Mouse (Mus musculus) liver, embryonic 16.5 days (tissue): Measurements from ENCODE around the gene Dhx57. TPM values are rescaled to one million over a fixed set of nuclear protein-coding genes. Genes with fewer than 3 reads are reported as not detected.
"Not testable (repeated sequence)": the region's sequence is repeated elsewhere in the genome, so short reads cannot be mapped to it uniquely, and the experiment has no call there.

Experiments used
- ATAC-seq: fragments of 200-750 bp; cut with Nextera tagmentation; 2 replicates; pipeline ENCODE4 v1.8.0; 2017; ENCODE audit warnings: low read depth, mild to moderate bottlenecking, moderate number of reproducible peaks, moderate library complexity
- H3K27ac ChIP-seq: fragments of 300-500 bp; sonication (generic); 2 replicates; pipeline ENCODE4 v1.5.1; 2014; ENCODE audit warnings: mild to moderate bottlenecking, low read length
- H3K27me3 ChIP-seq: fragments of 300-500 bp; sonication (generic); 2 replicates; pipeline ENCODE4 v1.6.1; 2014; ENCODE audit warnings: low read depth, low read length, mixed read lengths; ENCODE audit not compliant: control insufficient read depth, insufficient read depth
- H3K36me3 ChIP-seq: fragments of 300-500 bp; sonication (generic); 2 replicates; pipeline ENCODE4 v1.6.1; 2014; ENCODE audit warnings: mild to moderate bottlenecking; ENCODE audit not compliant: control insufficient read depth, insufficient read depth
- H3K4me1 ChIP-seq: fragments of 300-500 bp; sonication (generic); 2 replicates; pipeline ENCODE4 v1.6.1; 2014; ENCODE audit warnings: low read depth, low read length, mixed read lengths; ENCODE audit not compliant: control insufficient read depth
- H3K4me2 ChIP-seq: fragments of 300-500 bp; sonication (generic); 2 replicates; pipeline ENCODE4 v1.6.1; 2014; ENCODE audit warnings: low read depth, low read length, mixed read lengths
- H3K4me3 ChIP-seq: fragments of 300-500 bp; sonication (generic); 2 replicates; pipeline ENCODE4 v1.5.1; 2014; ENCODE audit warnings: low read depth, mild to moderate bottlenecking, low read length
- H3K9ac ChIP-seq: fragments of 300-500 bp; sonication (generic); 2 replicates; pipeline ENCODE4 v1.6.1; 2014; ENCODE audit warnings: low read depth, low read length
- H3K9me3 ChIP-seq: fragments of 300-500 bp; sonication (generic); replicated peaks from 2 replicates; pipeline ENCODE4 v1.6.1; 2016; ENCODE audit warnings: low read length; ENCODE audit not compliant: control insufficient read depth
- WGBS: fragments of 180-500 bp; shearing (Covaris S2); extraction: QIAGEN DNeasy Blood & Tissue Kit; methylation state at CpG from one replicate; pipeline ENCODE4 v1.1.7; 2014; ENCODE audit not compliant: insufficient replicate concordance; 5-methylcytosine and 5-hydroxymethylcytosine counted together
- polyA plus RNA-seq: library from polyadenylated mRNA; unstranded; fragments of >200 nt; fragmentation: Nextera tagmentation; extraction: Ambion mirVana; gene quantifications from 2 replicates; pipeline ENCODE4 v1.2.1, GENCODE M21; 2015

The Dhx57 gene
- polyA plus RNA-seq, 1 experiment from 2014 or later: 4.8 TPM

- Histone ChIP-seq H3K27me3 (no peaks in the 10 kb centered on the region), H3K27ac (no peak overlapping the region), H3K9me3 (no peaks in the 10 kb centered on the region), H3K4me2 (no peak overlapping the region), H3K36me3 (no peaks in the 10 kb centered on the region), H3K4me3 (no peak overlapping the region), H3K9ac (no peak overlapping the region), H3K4me1 (peaks cover 9% of the 10 kb centered on the region)
- 41% methylated on average over 3 of the region's 3 CpGs for WGBS
- ATAC-seq: no peak
These were observed 68.2 kb downstream of the Dhx57 start for GRCm38 (mm10) chr17:80221890-80222628.

- WGBS: 24% methylated on average over 9 of the region's 9 CpGs
- Histone ChIP-seq H3K4me3 (no peak overlapping the region), H3K36me3 (no peaks in the 10 kb centered on the region), H3K27ac (no peak overlapping the region), H3K27me3 (no peaks in the 10 kb centered on the region), H3K9me3 (no peaks in the 10 kb centered on the region), H3K4me1 (peaks cover 9% of the 10 kb centered on the region), H3K9ac (no peak overlapping the region), H3K4me2 (no peak overlapping the region)
- ATAC-seq: no peak
These were observed 69.1 kb downstream of the Dhx57 start for GRCm38 (mm10) chr17:80221202-80221601.

GRCm38 (mm10) chr17:80220131-80220530 is 70.1 kb downstream of the Dhx57 start:
- Histone ChIP-seq H3K36me3 (no peaks in the 10 kb centered on the region), H3K27me3 (no peaks in the 10 kb centered on the region), H3K27ac (no peak overlapping the region), H3K4me3 (no peak overlapping the region), H3K9me3 (no peaks in the 10 kb centered on the region), H3K4me2 (no peak overlapping the region), H3K9ac (no peak overlapping the region), H3K4me1 (peaks cover 8% of the 10 kb centered on the region)
- WGBS: 59% methylated on average over 2 of the region's 2 CpGs
- ATAC-seq: no peak

GRCm38 (mm10) chr17:80213998-80214397 is 76.3 kb downstream of the Dhx57 start:
- not testable (repeated sequence) for ATAC-seq, H3K4me2 ChIP-seq, H3K4me3 ChIP-seq, H3K9ac ChIP-seq, H3K27ac ChIP-seq, H3K36me3 ChIP-seq, H3K27me3 ChIP-seq, H3K4me1 ChIP-seq, H3K9me3 ChIP-seq
- 83% methylated on average over 4 of the region's 4 CpGs for WGBS

- Histone ChIP-seq H3K4me2 (peak within 1 kb of the TSS; percentile 93), H3K4me3 (peak within 1 kb of the TSS; percentile 91), H3K27ac (peak within 1 kb of the TSS; percentile 95), H3K36me3 (peaks cover 26% of the 10 kb centered on the region), H3K4me1 (peaks cover 6% of the 10 kb centered on the region), H3K27me3 (no peaks in the 10 kb centered on the region), H3K9me3 (no peaks in the 10 kb centered on the region), H3K9ac (peak within 1 kb of the TSS; percentile 93)
- peak; percentile 91 for ATAC-seq
- WGBS: under 1% methylated on average over 87 of the region's 95 CpGs
These were observed 83.3 kb downstream of the Dhx57 start, which contains the start of the genes Srsf7 and Ttc39d for GRCm38 (mm10) chr17:80206671-80207581. Srsf7 (minus strand) TSS chr17:80207307. Ttc39d (plus strand) TSS chr17:80207460.

GRCm38 (mm10) chr17:80206301-80206670 is 84.0 kb downstream of the Dhx57 start:
- under 1% methylated on average over 36 of the region's 36 CpGs for WGBS
- H3K4me1 ChIP-seq: peaks cover 6% of the 10 kb centered on the region
- no peaks in the 10 kb centered on the region for H3K27me3 ChIP-seq
- no peaks in the 10 kb centered on the region for H3K9me3 ChIP-seq
- peak overlapping the region; percentile 93 for H3K4me2 ChIP-seq
- peak overlapping the region; percentile 91 for H3K4me3 ChIP-seq
- H3K36me3 ChIP-seq: peaks cover 31% of the 10 kb centered on the region
- H3K9ac ChIP-seq: peak overlapping the region; percentile 93
- H3K27ac ChIP-seq: peak overlapping the region; percentile 95
- peak; percentile 65 for ATAC-seq

- no peaks in the 10 kb centered on the region for H3K9me3 ChIP-seq
- peak overlapping the region; percentile 91 for H3K4me3 ChIP-seq
- H3K4me2 ChIP-seq: peak overlapping the region; percentile 93
- H3K4me1 ChIP-seq: peaks cover 6% of the 10 kb centered on the region
- peak overlapping the region; percentile 93 for H3K9ac ChIP-seq
- ATAC-seq: no peak
- H3K27ac ChIP-seq: 0 out of 2 replicates have a peak overlapping the region, but pooled peaks have one; percentile 19
- peaks cover 34% of the 10 kb centered on the region for H3K36me3 ChIP-seq
- H3K27me3 ChIP-seq: no peaks in the 10 kb centered on the region
- WGBS: 13% methylated on average over 5 of the region's 5 CpGs
These were observed 84.6 kb downstream of the Dhx57 start for GRCm38 (mm10) chr17:80205657-80206056.

- ATAC-seq: peak; percentile 24; the same call in 1 of the 2 replicates
- H3K4me2 ChIP-seq: no peak overlapping the region
- peaks cover 28% of the 10 kb centered on the region for H3K36me3 ChIP-seq
- WGBS: 85% methylated on average over 3 of the region's 3 CpGs
- no peaks in the 10 kb centered on the region for H3K9me3 ChIP-seq
- no peak overlapping the region for H3K27ac ChIP-seq
- no peaks in the 10 kb centered on the region for H3K4me1 ChIP-seq
- H3K4me3 ChIP-seq: no peak overlapping the region
- H3K9ac ChIP-seq: no peak overlapping the region
- no peaks in the 10 kb centered on the region for H3K27me3 ChIP-seq
These were observed 91.0 kb downstream of the Dhx57 start for GRCm38 (mm10) chr17:80199160-80199778.
